Mouse (Mus musculus) testis, adult 2 months (tissue): ENCODE results near the gene Ddi2.

ENCODE experiments used
- CTCF ChIP-seq: fragments of 200-500 bp; IDR thresholded peaks from 2 replicates; pipeline ENCODE4 v1.5.1; 2012; ENCODE audit warnings: low read depth, mild to moderate bottlenecking, inconsistent platforms, low read length, moderate library complexity; ENCODE audit not compliant: control insufficient read depth, insufficient read depth, insufficient replicate concordance
- POLR2A ChIP-seq: fragments of 200-500 bp; IDR thresholded peaks from 2 replicates; pipeline ENCODE4 v1.6.1; 2012; ENCODE audit warnings: low read depth, mild to moderate bottlenecking, inconsistent platforms, low read length, moderate library complexity; ENCODE audit not compliant: control insufficient read depth

DNA sequence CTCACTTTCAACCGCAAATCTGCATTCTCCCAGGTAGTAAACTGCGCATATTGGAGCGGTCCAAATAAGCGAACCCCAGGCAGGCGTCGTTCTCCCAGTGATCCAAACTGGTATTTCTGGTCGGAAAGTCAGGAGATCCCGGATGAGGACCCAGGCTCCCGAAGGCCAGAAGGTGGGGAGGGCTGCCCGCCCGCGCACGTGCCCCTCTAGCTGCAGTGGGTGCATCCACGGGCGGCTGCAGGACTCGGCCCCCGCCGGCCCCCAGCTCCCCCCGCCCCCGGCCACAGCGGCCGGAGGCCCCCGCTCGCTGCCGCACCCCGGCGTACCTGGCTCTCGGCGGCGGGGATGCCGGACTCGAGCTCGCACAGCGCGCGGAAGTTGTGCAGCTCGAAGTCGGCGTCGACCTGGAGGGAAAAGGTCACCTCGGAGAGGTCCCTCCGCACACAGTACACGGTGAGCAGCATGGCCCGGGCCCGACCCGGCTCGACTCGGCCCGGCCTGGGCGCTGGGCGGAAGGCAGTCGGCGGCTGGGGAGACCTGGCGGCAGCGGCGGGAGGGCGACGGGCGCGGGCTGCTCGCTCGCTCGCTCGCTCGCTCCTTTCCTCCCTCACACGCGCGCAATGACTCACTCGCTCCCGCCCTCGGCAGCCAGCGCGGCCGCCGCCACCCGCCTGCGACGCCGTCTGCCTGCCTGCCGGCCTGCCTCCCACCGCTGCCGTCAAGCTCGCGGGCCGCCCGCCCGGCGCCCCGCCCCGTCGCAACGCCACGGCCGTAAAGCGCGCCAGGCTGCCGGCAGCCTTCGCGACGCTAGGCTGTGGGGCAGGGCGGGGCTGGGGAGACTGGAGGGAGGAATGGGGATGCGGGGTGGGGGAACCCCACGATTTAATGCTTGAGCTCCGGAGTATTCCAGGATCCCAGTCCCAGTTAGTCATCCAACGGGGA lies at the start of gene Ddi2:
- TF ChIP-seq CTCF (no peak), POLR2A (peak; percentile 92)
